Mouse (Mus musculus) embryonic fibroblast, embryonic 13.5 days (primary cell): Measurements from ENCODE around the gene Kcnh1.

Experiments used
- CTCF ChIP-seq: IDR thresholded peaks from 2 replicates; pipeline ENCODE4 v1.5.1; 2011; ENCODE audit warnings: mild to moderate bottlenecking, control low read depth, low read length, moderate library complexity, borderline replicate concordance; ENCODE audit not compliant: insufficient read depth
- POLR2A ChIP-seq: IDR thresholded peaks from 2 replicates; pipeline ENCODE4 v1.6.1; 2011; ENCODE audit warnings: low read depth, mild to moderate bottlenecking, control low read depth, low read length, moderate library complexity

- TF ChIP-seq CTCF (0 out of 2 replicates have a peak, but pooled peaks have one; percentile 20), POLR2A (no peak)
These were observed 253.6 kb downstream of the Kcnh1 start for GRCm38 (mm10) chr1:192443998-192444657.
